Mouse (Mus musculus): ENCODE results near the gene Bglap2.

DNA sequence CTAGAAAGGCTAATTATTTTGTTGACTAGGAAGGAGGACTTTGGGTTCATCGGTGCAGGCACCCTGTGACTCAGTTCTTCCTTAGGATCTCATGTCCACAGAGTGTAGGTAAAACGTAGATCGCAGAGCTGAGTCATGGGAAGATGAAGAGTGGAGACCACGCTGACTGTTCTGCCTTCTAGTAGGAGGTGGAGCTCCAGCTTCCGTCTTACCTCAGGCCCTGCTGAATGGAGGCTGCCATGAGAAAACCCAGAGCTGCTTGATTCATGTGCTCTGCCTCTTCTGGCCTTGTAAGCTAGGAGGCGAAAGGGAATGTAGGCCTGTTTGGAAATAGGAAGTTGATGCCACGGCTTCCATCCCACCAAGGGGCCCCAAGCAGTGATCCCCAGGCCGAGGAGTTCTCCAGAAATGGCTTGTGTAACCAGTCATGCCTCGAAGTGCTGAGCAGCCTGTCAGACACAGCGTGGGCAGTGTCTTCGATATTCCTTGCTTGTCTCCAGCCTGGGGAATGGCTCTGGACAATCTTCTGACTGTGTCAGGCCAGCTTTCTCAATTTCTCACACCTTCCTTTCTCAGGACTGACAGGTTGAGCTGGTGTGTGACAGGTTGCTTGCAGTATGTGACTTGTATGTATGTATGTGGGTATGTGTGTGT is 41.0 kb downstream of the Bglap2 start:
- TF ChIP-seq CTCF (IDR thresholded peaks at IDR 0.05; ENCODE audit: low read depth) = no peak
- TF ChIP-seq EP300 (optimal IDR thresholded peaks at IDR 0.05) = no peak
